Mouse (Mus musculus) midbrain, embryonic 14.5 days (tissue): ENCODE measurements around the gene Fam178b. TPM values are rescaled to one million over a fixed set of nuclear protein-coding genes. Genes with fewer than 3 reads are reported as not detected.
"Not testable (repeated sequence)": the region's sequence is repeated elsewhere in the genome, so short reads cannot be mapped to it uniquely, and the experiment has no call there.

ENCODE experiments used
- ATAC-seq: fragments of 200-750 bp; cut with Nextera tagmentation; 2 replicates; pipeline ENCODE4 v1.8.0; 2017; ENCODE audit warnings: moderate number of reproducible peaks, moderate library complexity; ENCODE audit not compliant: low FRiP score, low TSS enrichment
- DNase-seq: peaks from one replicate; pipeline ENCODE4 v3.0.0-alpha.2; 2015
- H3K27ac ChIP-seq: fragments of 300-500 bp; sonication (generic); replicated peaks from 2 replicates; pipeline ENCODE4 v1.5.1; 2014; ENCODE audit warnings: mild to moderate bottlenecking, low read depth, low read length, moderate library complexity
- H3K27me3 ChIP-seq: fragments of 300-500 bp; sonication (generic); 2 replicates; pipeline ENCODE4 v1.6.1; 2014; ENCODE audit warnings: low read length, control low read depth, mixed read lengths; ENCODE audit not compliant: control insufficient read depth, insufficient read depth
- H3K36me3 ChIP-seq: fragments of 300-500 bp; sonication (generic); 2 replicates; pipeline ENCODE4 v1.6.1; 2014; ENCODE audit warnings: low read length, control low read depth; ENCODE audit not compliant: control insufficient read depth, insufficient read depth
- H3K4me1 ChIP-seq: fragments of 300-500 bp; sonication (generic); 2 replicates; pipeline ENCODE4 v1.6.1; 2014; ENCODE audit warnings: mild to moderate bottlenecking, antibody characterized with exemption, low read length, control low read depth; ENCODE audit not compliant: control insufficient read depth, insufficient read depth
- H3K4me2 ChIP-seq: fragments of 300-500 bp; sonication (generic); 2 replicates; pipeline ENCODE4 v1.6.1; 2014; ENCODE audit warnings: mild to moderate bottlenecking, low read length, moderate library complexity
- H3K4me3 ChIP-seq: fragments of 300-500 bp; sonication (generic); replicated peaks from 2 replicates; pipeline ENCODE4 v1.5.1; 2014; ENCODE audit warnings: low read depth, low read length
- H3K9ac ChIP-seq: fragments of 300-500 bp; sonication (generic); replicated peaks from 2 replicates; pipeline ENCODE4 v1.6.1; 2014; ENCODE audit warnings: mild to moderate bottlenecking, low read length, moderate library complexity
- H3K9me3 ChIP-seq: fragments of 300-500 bp; sonication (generic); 2 replicates; pipeline ENCODE4 v1.6.1; 2016; ENCODE audit warnings: low read length, control low read depth, mixed read lengths; ENCODE audit not compliant: control insufficient read depth
- WGBS: fragments of 180-500 bp; shearing (Covaris S2); extraction: QIAGEN DNeasy Blood & Tissue Kit; methylation state at CpG from one replicate; pipeline ENCODE4 v1.1.7; 2014; 5-methylcytosine and 5-hydroxymethylcytosine counted together
- polyA plus RNA-seq: library from polyadenylated mRNA; unstranded; fragments of >200 nt; fragmentation: Nextera tagmentation; extraction: Ambion mirVana; gene quantifications from 2 replicates; pipeline ENCODE4 v1.2.1, GENCODE M21; 2014

Gene Fam178b
- polyA plus RNA-seq, 1 experiment from 2014 or later: 0.29 TPM

- 71% methylated on average over 18 of the region's 19 CpGs for WGBS
- 0 out of 2 replicates have a peak overlapping the region, but pooled peaks have one; percentile 81 for H3K27ac ChIP-seq
- H3K9me3 ChIP-seq: no peaks in the 10 kb centered on the region
- H3K9ac ChIP-seq: peak overlapping the region; percentile 77; the same call in 1 of the 2 replicates
- H3K4me1 ChIP-seq: peaks cover 17% of the 10 kb centered on the region
- H3K4me3 ChIP-seq: peak overlapping the region; percentile 57
- no peak for ATAC-seq
- H3K27me3 ChIP-seq: no peaks in the 10 kb centered on the region
- peaks cover 39% of the 10 kb centered on the region for H3K36me3 ChIP-seq
- H3K4me2 ChIP-seq: peak overlapping the region; percentile 72
- peak; percentile 26 for DNase-seq
These were observed 137.0 kb downstream of the Fam178b start for GRCm38 (mm10) chr1:36545845-36546600.

GRCm38 (mm10) chr1:36545382-36545781, 137.6 kb downstream of the Fam178b start:
- peaks cover 17% of the 10 kb centered on the region for H3K4me1 ChIP-seq
- H3K9ac ChIP-seq: no peak overlapping the region; the same call in 1 of the 2 replicates
- H3K4me3 ChIP-seq: no peak overlapping the region
- no peak overlapping the region for H3K27ac ChIP-seq
- DNase-seq (no peak), ATAC-seq (no peak)
- no peak overlapping the region for H3K4me2 ChIP-seq
- H3K9me3 ChIP-seq: no peaks in the 10 kb centered on the region
- WGBS: 85% methylated on average over 2 of the region's 2 CpGs
- peaks cover 37% of the 10 kb centered on the region for H3K36me3 ChIP-seq
- no peaks in the 10 kb centered on the region for H3K27me3 ChIP-seq

- Histone ChIP-seq H3K4me2 (no peak overlapping the region), H3K9ac (no peak overlapping the region), H3K27me3 (no peaks in the 10 kb centered on the region), H3K4me1 (peaks cover 12% of the 10 kb centered on the region), H3K9me3 (no peaks in the 10 kb centered on the region), H3K4me3 (no peak overlapping the region), H3K27ac (no peak overlapping the region), H3K36me3 (peaks cover 35% of the 10 kb centered on the region)
- no peak for DNase-seq
- ATAC-seq: no peak
- 91% methylated on average over 9 of the region's 9 CpGs for WGBS
These were observed 140.1 kb downstream of the Fam178b start for GRCm38 (mm10) chr1:36542925-36543324.

- no peak for DNase-seq
- no peak for ATAC-seq
- Histone ChIP-seq H3K4me1 (peaks cover 7% of the 10 kb centered on the region), H3K27me3 (no peaks in the 10 kb centered on the region), H3K9ac (no peak overlapping the region), H3K36me3 (peaks cover 35% of the 10 kb centered on the region), H3K9me3 (no peaks in the 10 kb centered on the region), H3K4me3 (no peak overlapping the region), H3K27ac (no peak overlapping the region), H3K4me2 (no peak overlapping the region)
- 96% methylated on average over 16 of the region's 16 CpGs for WGBS
These were observed 141.1 kb downstream of the Fam178b start for GRCm38 (mm10) chr1:36541844-36542243.

- Histone ChIP-seq H3K9me3 (no peaks in the 10 kb centered on the region), H3K4me1 (no peaks in the 10 kb centered on the region), H3K36me3 (peaks cover 35% of the 10 kb centered on the region), H3K4me2 (no peak overlapping the region), H3K4me3 (no peak overlapping the region), H3K27me3 (no peaks in the 10 kb centered on the region), H3K9ac (no peak overlapping the region), H3K27ac (no peak overlapping the region)
- DNase-seq (no peak), ATAC-seq (no peak)
- 94% methylated on average over 12 of the region's 12 CpGs for WGBS
These were observed 142.2 kb downstream of the Fam178b start for GRCm38 (mm10) chr1:36540807-36541206.

GRCm38 (mm10) chr1:36540132-36540531, 142.9 kb downstream of the Fam178b start:
- no peak overlapping the region for H3K9ac ChIP-seq
- DNase-seq (no peak), ATAC-seq (no peak)
- no peak overlapping the region for H3K4me3 ChIP-seq
- no peak overlapping the region for H3K4me2 ChIP-seq
- H3K27me3 ChIP-seq: no peaks in the 10 kb centered on the region
- peaks cover 35% of the 10 kb centered on the region for H3K36me3 ChIP-seq
- H3K27ac ChIP-seq: no peak overlapping the region
- 90% methylated on average over 11 of the region's 11 CpGs for WGBS
- no peaks in the 10 kb centered on the region for H3K4me1 ChIP-seq
- no peaks in the 10 kb centered on the region for H3K9me3 ChIP-seq

GRCm38 (mm10) chr1:36539186-36539585, 143.8 kb downstream of the Fam178b start, which contains the start of gene Gm42417:
Gene Gm42417 (minus strand): TSS chr1:36539429.
- WGBS: 65% methylated on average over 9 of the region's 9 CpGs
- H3K27me3 ChIP-seq: no peaks in the 10 kb centered on the region
- H3K4me2 ChIP-seq: no peak within 1 kb of the TSS
- H3K9me3 ChIP-seq: no peaks in the 10 kb centered on the region
- no peak for DNase-seq
- ATAC-seq: peak; percentile 18; the same call in 1 of the 2 replicates
- H3K4me3 ChIP-seq: no peak within 1 kb of the TSS
- no peak within 1 kb of the TSS for H3K27ac ChIP-seq
- no peaks in the 10 kb centered on the region for H3K4me1 ChIP-seq
- H3K9ac ChIP-seq: no peak within 1 kb of the TSS
- H3K36me3 ChIP-seq: peaks cover 35% of the 10 kb centered on the region

- H3K4me2 ChIP-seq: no peak overlapping the region
- no peak overlapping the region for H3K4me3 ChIP-seq
- 83% methylated on average over 4 of the region's 4 CpGs for WGBS
- ATAC-seq (no peak), DNase-seq (no peak)
- no peak overlapping the region for H3K27ac ChIP-seq
- H3K9ac ChIP-seq: no peak overlapping the region
- no peaks in the 10 kb centered on the region for H3K27me3 ChIP-seq
- H3K36me3 ChIP-seq: peaks cover 35% of the 10 kb centered on the region
- no peaks in the 10 kb centered on the region for H3K4me1 ChIP-seq
- H3K9me3 ChIP-seq: no peaks in the 10 kb centered on the region
These were observed 144.3 kb downstream of the Fam178b start for GRCm38 (mm10) chr1:36538727-36539126.

GRCm38 (mm10) chr1:36536783-36537182, 146.2 kb downstream of the Fam178b start, which contains the start of gene Ankrd23:
Gene Ankrd23 (minus strand): TSS chr1:36536883.
- not testable (repeated sequence) for H3K4me3 ChIP-seq, DNase-seq, H3K27ac ChIP-seq, H3K4me1 ChIP-seq, ATAC-seq, H3K9me3 ChIP-seq, H3K9ac ChIP-seq, H3K27me3 ChIP-seq, H3K4me2 ChIP-seq
- WGBS: 96% methylated on average over 9 of the region's 9 CpGs
- H3K36me3 ChIP-seq: peaks cover 30% of the 10 kb centered on the region
